8 mouse cellular contexts compared by ENCODE assay signal in genomic region chr1:134344005-134344950, GRCm38 (mm10). TPM values are rescaled to one million over a fixed set of nuclear protein-coding genes. Genes with fewer than 3 reads are reported as not detected.
A peak's percentile ranks its signal among the peaks of the same experiment; 100 is the strongest.
DNase-seq lines count a peak whose midpoint lies in the region; ATAC-seq and TF ChIP-seq lines count a peak whose summit lies in the region.

No protein-coding gene starts in this region.

- under 1% methylated on average over 54 of the region's 54 CpGs for WGBS in embryonic facial prominence, embryonic 11.5 days
- under 1% methylated on average over 54 of the region's 54 CpGs for WGBS in heart, embryonic 10.5 days
- under 1% methylated on average over 54 of the region's 54 CpGs for WGBS in limb, embryonic 12.5 days
- WGBS in midbrain, embryonic 14.5 days: 1% methylated on average over 53 of the region's 54 CpGs
- WGBS in small intestine, adult 2 months: 8% methylated on average over 54 of the region's 54 CpGs

- ATAC-seq in embryonic facial prominence, embryonic 11.5 days (replicated peaks; ENCODE audit: insufficient number of reproducible peaks, low FRiP score, low TSS enrichment, low read depth): peak; percentile 90
- peak; percentile 94 for ATAC-seq in limb, embryonic 12.5 days (ENCODE audit: insufficient number of reproducible peaks, insufficient read depth, low FRiP score, low TSS enrichment, low read depth)
- ATAC-seq in midbrain, embryonic 14.5 days (ENCODE audit: low FRiP score, low TSS enrichment): peak; percentile 96

- peak overlapping the region; percentile 50 for H3K4me3 ChIP-seq in embryonic facial prominence, embryonic 11.5 days (ENCODE audit: low read depth, low read length)
- H3K4me3 ChIP-seq in heart, embryonic 10.5 days: peak overlapping the region; percentile 68
- peak overlapping the region; percentile 54 for H3K4me3 ChIP-seq in limb, embryonic 12.5 days (replicated peaks)
- peak overlapping the region; percentile 47 for H3K4me3 ChIP-seq in midbrain, embryonic 14.5 days (replicated peaks; ENCODE audit: low read depth, low read length)
- H3K4me3 ChIP-seq in small intestine, adult 2 months (ENCODE audit: low read depth, low read length): peak overlapping the region; percentile 40

- no peaks in the 10 kb centered on the region for H3K9me3 ChIP-seq in embryonic facial prominence, embryonic 11.5 days (replicated peaks; ENCODE audit: control insufficient read depth, low read length)
- H3K9me3 ChIP-seq in heart, embryonic 10.5 days: no peaks in the 10 kb centered on the region
- no peaks in the 10 kb centered on the region for H3K9me3 ChIP-seq in limb, embryonic 12.5 days
- no peaks in the 10 kb centered on the region for H3K9me3 ChIP-seq in midbrain, embryonic 14.5 days (ENCODE audit: control insufficient read depth, low read length)

- no peak for TF ChIP-seq POLR2A in small intestine, adult 2 months (IDR thresholded peaks at IDR 0.05; ENCODE audit: low read depth, low read length)

- no peaks in the 10 kb centered on the region; the same call in none of the 2 replicates for H3K4me1 ChIP-seq in embryonic facial prominence, embryonic 11.5 days (ENCODE audit: control insufficient read depth, insufficient read depth, low read length)
- H3K4me1 ChIP-seq in heart, embryonic 10.5 days: peaks cover 57% of the 10 kb centered on the region
- H3K4me1 ChIP-seq in limb, embryonic 12.5 days (replicated peaks): peaks cover 15% of the 10 kb centered on the region
- no peaks in the 10 kb centered on the region for H3K4me1 ChIP-seq in midbrain, embryonic 14.5 days (ENCODE audit: control insufficient read depth, insufficient read depth, low read length)
- peaks cover 8% of the 10 kb centered on the region for H3K4me1 ChIP-seq in small intestine, adult 2 months (ENCODE audit: control insufficient read depth, insufficient read depth, insufficient read length, low read length)

- TF ChIP-seq CTCF in small intestine, adult 2 months (IDR thresholded peaks at IDR 0.05; ENCODE audit: extremely low read depth, insufficient read length, insufficient replicate concordance, low read depth, low read length): no peak

- peak; percentile 78 for DNase-seq in adrenal gland, postnatal 25 days
- peak; percentile 97 for DNase-seq in embryonic facial prominence, embryonic 11.5 days (ENCODE audit: low spot score)
- DNase-seq in heart, embryonic 10.5 days (ENCODE audit: low spot score): peak; percentile 97
- peak; percentile 64 for DNase-seq in kidney, adult 9 months
- peak; percentile 96 for DNase-seq in midbrain, embryonic 14.5 days
- DNase-seq in MN1 (ENCODE audit: low spot score): no peak

- 0 out of 2 replicates have a peak overlapping the region, but pooled peaks have one; percentile 13 for H3K27ac ChIP-seq in embryonic facial prominence, embryonic 11.5 days (replicated peaks; ENCODE audit: low read depth, low read length)
- peak overlapping the region; percentile 83 for H3K27ac ChIP-seq in heart, embryonic 10.5 days
- peak overlapping the region; percentile 17; the same call in 1 of the 2 replicates for H3K27ac ChIP-seq in limb, embryonic 12.5 days
- peak overlapping the region; percentile 49; the same call in 1 of the 2 replicates for H3K27ac ChIP-seq in midbrain, embryonic 14.5 days (replicated peaks; ENCODE audit: low read depth, low read length)
- no peak overlapping the region for H3K27ac ChIP-seq in small intestine, adult 2 months (ENCODE audit: insufficient read depth, low read depth, low read length)

- H3K27me3 ChIP-seq in embryonic facial prominence, embryonic 11.5 days (ENCODE audit: control insufficient read depth, insufficient read depth, low read length): no peaks in the 10 kb centered on the region; the same call in 1 of the 2 replicates
- H3K27me3 ChIP-seq in heart, embryonic 10.5 days (ENCODE audit: insufficient read depth, poor library complexity, severe bottlenecking): no peaks in the 10 kb centered on the region
- no peaks in the 10 kb centered on the region for H3K27me3 ChIP-seq in limb, embryonic 12.5 days
- no peaks in the 10 kb centered on the region for H3K27me3 ChIP-seq in midbrain, embryonic 14.5 days (ENCODE audit: control insufficient read depth, insufficient read depth, low read length)
- H3K27me3 ChIP-seq in small intestine, adult 2 months (ENCODE audit: control insufficient read depth, insufficient read depth, low read length): no peaks in the 10 kb centered on the region

- H3K36me3 ChIP-seq in embryonic facial prominence, embryonic 11.5 days (replicated peaks; ENCODE audit: control insufficient read depth, insufficient read depth, low read depth, low read length): peaks cover 3% of the 10 kb centered on the region; the same call in 1 of the 2 replicates
- H3K36me3 ChIP-seq in heart, embryonic 10.5 days: peaks cover 34% of the 10 kb centered on the region
- peaks cover 30% of the 10 kb centered on the region for H3K36me3 ChIP-seq in limb, embryonic 12.5 days
- H3K36me3 ChIP-seq in midbrain, embryonic 14.5 days (ENCODE audit: control insufficient read depth, insufficient read depth, low read length): peaks cover 30% of the 10 kb centered on the region
- peaks cover 21% of the 10 kb centered on the region for H3K36me3 ChIP-seq in small intestine, adult 2 months (ENCODE audit: control insufficient read depth, insufficient read depth, low read length)

- peak overlapping the region; percentile 94 for H3K4me2 ChIP-seq in embryonic facial prominence, embryonic 11.5 days (ENCODE audit: low read depth, low read length)
- peak overlapping the region; percentile 94 for H3K4me2 ChIP-seq in limb, embryonic 12.5 days
- peak overlapping the region; percentile 76 for H3K4me2 ChIP-seq in midbrain, embryonic 14.5 days (ENCODE audit: low read length)

- H3K9ac ChIP-seq in embryonic facial prominence, embryonic 11.5 days (replicated peaks; ENCODE audit: low read length): peak overlapping the region; percentile 64
- peak overlapping the region; percentile 61 for H3K9ac ChIP-seq in limb, embryonic 12.5 days (replicated peaks)
- H3K9ac ChIP-seq in midbrain, embryonic 14.5 days (replicated peaks; ENCODE audit: low read length): peak overlapping the region; percentile 60

RNA-seq across cellular contexts. Expression of gene Ppfia4, which starts 11.6 kb away (rescaled TPM):
- total RNA-seq in adrenal gland, postnatal 25 days (2021): 0.67 and 2.0 TPM in 2 replicates
- 1.9 and 2.2 TPM in 2 replicates for polyA plus RNA-seq in embryonic facial prominence, embryonic 11.5 days (2014; fragmentation: Nextera tagmentation; extraction: Ambion mirVana)
- polyA plus RNA-seq in heart, embryonic 10.5 days (2016; fragmentation: Nextera tagmentation; extraction: Ambion mirVana): 8.5 and 16.0 TPM in 2 replicates
- polyA plus RNA-seq in limb, embryonic 12.5 days (2016; fragmentation: Nextera tagmentation; extraction: Ambion mirVana): 6.5 and 6.7 TPM in 2 replicates
- polyA plus RNA-seq in midbrain, embryonic 14.5 days (2014; fragmentation: Nextera tagmentation; extraction: Ambion mirVana): 11.5 and 14.4 TPM in 2 replicates
- 5.9 and 8.9 TPM in 2 replicates for polyA plus RNA-seq in small intestine, adult 2 months (2012; rRNA removed)

RNA-seq across cellular contexts. Expression of gene Tmem183a, which starts 17.5 kb away (rescaled TPM):
- 47.2 and 56.3 TPM in 2 replicates for total RNA-seq in adrenal gland, postnatal 25 days (2021)
- 128 and 133 TPM in 2 replicates for polyA plus RNA-seq in embryonic facial prominence, embryonic 11.5 days (2014; fragmentation: Nextera tagmentation; extraction: Ambion mirVana)
- polyA plus RNA-seq in heart, embryonic 10.5 days (2016; fragmentation: Nextera tagmentation; extraction: Ambion mirVana): 81.9 and 95.9 TPM in 2 replicates
- polyA plus RNA-seq in limb, embryonic 12.5 days (2016; fragmentation: Nextera tagmentation; extraction: Ambion mirVana): 96.6 and 99.3 TPM in 2 replicates
- 121 and 151 TPM in 2 replicates for polyA plus RNA-seq in midbrain, embryonic 14.5 days (2014; fragmentation: Nextera tagmentation; extraction: Ambion mirVana)
- 82.6 and 133 TPM in 2 replicates for polyA plus RNA-seq in small intestine, adult 2 months (2012; rRNA removed)

RNA-seq across cellular contexts. Expression of gene 4933406M09Rik, which starts 41.5 kb away (rescaled TPM):
- total RNA-seq in adrenal gland, postnatal 25 days (2021): not detected in 2 replicates
- polyA plus RNA-seq in embryonic facial prominence, embryonic 11.5 days (2014; fragmentation: Nextera tagmentation; extraction: Ambion mirVana): not detected in 2 replicates
- not detected in 2 replicates for polyA plus RNA-seq in heart, embryonic 10.5 days (2016; fragmentation: Nextera tagmentation; extraction: Ambion mirVana)
- not detected in 2 replicates for polyA plus RNA-seq in limb, embryonic 12.5 days (2016; fragmentation: Nextera tagmentation; extraction: Ambion mirVana)
- not detected in 2 replicates for polyA plus RNA-seq in midbrain, embryonic 14.5 days (2014; fragmentation: Nextera tagmentation; extraction: Ambion mirVana)
- polyA plus RNA-seq in small intestine, adult 2 months (2012; rRNA removed): not detected in 2 replicates

RNA-seq across cellular contexts. Expression of gene Myog, which starts 54.5 kb away (rescaled TPM):
- not detected in 2 replicates for total RNA-seq in adrenal gland, postnatal 25 days (2021)
- 15.2 and 19.8 TPM in 2 replicates for polyA plus RNA-seq in embryonic facial prominence, embryonic 11.5 days (2014; fragmentation: Nextera tagmentation; extraction: Ambion mirVana)
- 0.86 and 2.3 TPM in 2 replicates for polyA plus RNA-seq in heart, embryonic 10.5 days (2016; fragmentation: Nextera tagmentation; extraction: Ambion mirVana)
- 108 and 119 TPM in 2 replicates for polyA plus RNA-seq in limb, embryonic 12.5 days (2016; fragmentation: Nextera tagmentation; extraction: Ambion mirVana)
- polyA plus RNA-seq in midbrain, embryonic 14.5 days (2014; fragmentation: Nextera tagmentation; extraction: Ambion mirVana): not detected in 2 replicates
- polyA plus RNA-seq in small intestine, adult 2 months (2012; rRNA removed): not detected in 2 replicates
